Comparison of ENCODE assay signal across 8 mouse cellular contexts in the genomic region with DNA sequence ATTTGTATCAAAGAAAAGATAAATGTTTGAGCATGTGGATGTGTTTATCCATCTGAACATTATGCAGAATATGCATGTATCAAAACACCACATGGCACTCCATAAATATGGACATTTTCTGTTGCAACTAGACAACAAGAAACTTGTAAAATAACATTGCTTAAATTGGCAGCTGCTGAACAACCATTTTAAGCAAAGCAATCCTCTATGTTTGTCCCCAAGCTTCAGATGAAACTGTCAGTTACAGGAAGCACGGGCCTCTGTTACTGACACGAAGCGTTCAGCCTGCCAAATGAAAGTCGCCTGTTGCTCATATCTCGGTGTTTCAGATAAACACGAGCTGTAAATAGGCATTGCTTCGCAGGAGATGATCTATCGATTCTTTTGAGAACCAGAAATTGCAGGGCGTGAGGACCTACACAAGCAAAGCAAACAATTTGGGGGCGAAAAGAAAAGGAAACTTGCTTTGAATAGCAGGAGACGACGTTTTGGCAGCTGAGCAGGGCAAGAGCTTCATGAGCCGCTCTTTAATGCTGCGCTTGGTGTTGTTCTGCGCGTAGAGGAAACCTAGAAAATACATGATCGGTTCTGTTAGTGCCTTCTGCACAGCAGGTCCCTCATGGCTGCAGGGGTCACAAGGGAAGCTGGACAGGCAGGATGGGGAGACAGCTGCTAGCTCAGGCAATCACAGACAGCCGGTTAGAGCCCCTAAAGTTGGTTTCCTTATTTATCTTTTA.
DNase-seq lines count a peak whose midpoint lies in the region; ATAC-seq and TF ChIP-seq lines count a peak whose summit lies in the region.

No protein-coding gene starts in this region.

- no peaks in the 10 kb centered on the region for H3K36me3 ChIP-seq in lung, embryonic 15.5 days
- no peaks in the 10 kb centered on the region for H3K36me3 ChIP-seq in limb, embryonic 10.5 days
- H3K36me3 ChIP-seq in neural tube, embryonic 15.5 days: no peaks in the 10 kb centered on the region

- no peak overlapping the region for H3K9ac ChIP-seq in lung, embryonic 15.5 days
- H3K9ac ChIP-seq in neural tube, embryonic 15.5 days (replicated peaks): no peak overlapping the region

- 37% methylated on average over 18 of the region's 18 CpGs for WGBS in lung, embryonic 15.5 days
- 42% methylated on average over 18 of the region's 18 CpGs for WGBS in olfactory bulb, adult 2 months
- WGBS in limb, embryonic 10.5 days: 85% methylated on average over 18 of the region's 18 CpGs
- WGBS in neural tube, embryonic 15.5 days: 71% methylated on average over 18 of the region's 18 CpGs

- 0 out of 2 replicates have a peak overlapping the region, but pooled peaks have one; percentile 16 for H3K4me3 ChIP-seq in lung, embryonic 15.5 days
- peak overlapping the region; percentile 1; the same call in 1 of the 2 replicates for H3K4me3 ChIP-seq in olfactory bulb, adult 2 months (ENCODE audit: insufficient read depth, low read depth, low read length)
- H3K4me3 ChIP-seq in limb, embryonic 10.5 days: no peak overlapping the region
- no peak overlapping the region for H3K4me3 ChIP-seq in neural tube, embryonic 15.5 days (replicated peaks)

- intact Hi-C loops in heart, postnatal 14 days (cut with DNase I): no loop called here

- TF ChIP-seq CTCF in olfactory bulb, adult 2 months (IDR thresholded peaks at IDR 0.05; ENCODE audit: insufficient read depth, low read depth, low read length): no peak

- ATAC-seq in lung, embryonic 15.5 days (ENCODE audit: borderline replicate concordance, extremely low read depth, low FRiP score, low TSS enrichment): peak; percentile 46; the same call in 1 of the 2 replicates
- no peak for ATAC-seq in neural tube, embryonic 15.5 days (ENCODE audit: low FRiP score)

- peak; percentile 13 to 27 for DNase-seq in cerebellum, postnatal 25 days
- DNase-seq in cerebellum, adult 9-10 months: no peak
- DNase-seq in lung, postnatal 14 days: no peak
- peak; percentile 3 to 4 for DNase-seq in heart, postnatal 14 days
- no peak for DNase-seq in limb, embryonic 10.5 days (ENCODE audit: low spot score)

- H3K27ac ChIP-seq in lung, embryonic 15.5 days: no peak overlapping the region
- no peak overlapping the region for H3K27ac ChIP-seq in olfactory bulb, adult 2 months (ENCODE audit: insufficient read depth, low read depth, low read length)
- no peak overlapping the region for H3K27ac ChIP-seq in limb, embryonic 10.5 days
- no peak overlapping the region for H3K27ac ChIP-seq in neural tube, embryonic 15.5 days (replicated peaks)

- no peaks in the 10 kb centered on the region for H3K9me3 ChIP-seq in lung, embryonic 15.5 days
- H3K9me3 ChIP-seq in limb, embryonic 10.5 days (replicated peaks): no peaks in the 10 kb centered on the region
- no peaks in the 10 kb centered on the region for H3K9me3 ChIP-seq in neural tube, embryonic 15.5 days (replicated peaks)

- TF ChIP-seq POLR2A in olfactory bulb, adult 2 months (IDR thresholded peaks at IDR 0.05; ENCODE audit: insufficient read depth, low read depth, low read length): no peak

- no peaks in the 10 kb centered on the region for H3K4me1 ChIP-seq in lung, embryonic 15.5 days
- H3K4me1 ChIP-seq in olfactory bulb, adult 2 months (ENCODE audit: control insufficient read depth, insufficient read depth, low read length): peaks cover 3% of the 10 kb centered on the region; the same call in 1 of the 2 replicates
- no peaks in the 10 kb centered on the region for H3K4me1 ChIP-seq in limb, embryonic 10.5 days
- H3K4me1 ChIP-seq in neural tube, embryonic 15.5 days: no peaks in the 10 kb centered on the region

- peak overlapping the region; percentile 45 for H3K4me2 ChIP-seq in lung, embryonic 15.5 days
- H3K4me2 ChIP-seq in neural tube, embryonic 15.5 days: no peak overlapping the region

- H3K27me3 ChIP-seq in lung, embryonic 15.5 days: no peaks in the 10 kb centered on the region
- H3K27me3 ChIP-seq in limb, embryonic 10.5 days (ENCODE audit: low read depth, poor library complexity, severe bottlenecking): no peaks in the 10 kb centered on the region
- no peaks in the 10 kb centered on the region for H3K27me3 ChIP-seq in neural tube, embryonic 15.5 days (replicated peaks)

Comparison
In these comparisons a context has a peak if more than half of its experiments do, and no peak if none do; other contexts are left out.
1. DNase-seq: peak in cerebellum, postnatal 25 days (2 of 2) and heart, postnatal 14 days (2 of 2); none in cerebellum, adult 9-10 months (single experiment), lung, postnatal 14 days (single experiment) and limb, embryonic 10.5 days (single experiment).
2. H3K4me3 ChIP-seq: peak in lung, embryonic 15.5 days (single experiment) and olfactory bulb, adult 2 months (single experiment); none in limb, embryonic 10.5 days (single experiment) and neural tube, embryonic 15.5 days (single experiment).